Mouse (Mus musculus) embryonic facial prominence, embryonic 12.5 days (tissue): ENCODE data around the gene Pcgf1. TPM values are rescaled to one million over a fixed set of nuclear protein-coding genes. Genes with fewer than 3 reads are reported as not detected.

Experiments
- ATAC-seq: fragments of 200-750 bp; cut with Nextera tagmentation; 2 replicates; pipeline ENCODE4 v1.8.0; 2017; ENCODE audit not compliant: insufficient number of reproducible peaks, insufficient read depth, low FRiP score, low TSS enrichment
- H3K27ac ChIP-seq: fragments of 300-500 bp; sonication (generic); 2 replicates; pipeline ENCODE4 v1.5.1; 2016; ENCODE audit warnings: mild to moderate bottlenecking
- H3K27me3 ChIP-seq: fragments of 300-500 bp; sonication (generic); 2 replicates; pipeline ENCODE4 v1.6.1; 2016; ENCODE audit warnings: mild to moderate bottlenecking, moderate library complexity
- H3K36me3 ChIP-seq: fragments of 300-500 bp; sonication (generic); 2 replicates; pipeline ENCODE4 v1.6.1; 2016; ENCODE audit warnings: mild to moderate bottlenecking
- H3K4me1 ChIP-seq: fragments of 300-500 bp; sonication (generic); 2 replicates; pipeline ENCODE4 v1.6.1; 2016
- H3K4me2 ChIP-seq: fragments of 300-500 bp; sonication (generic); replicated peaks from 2 replicates; pipeline ENCODE4 v1.6.1; 2016; ENCODE audit warnings: mild to moderate bottlenecking, moderate library complexity
- H3K4me3 ChIP-seq: fragments of 300-500 bp; sonication (generic); 2 replicates; pipeline ENCODE4 v1.5.1; 2016; ENCODE audit warnings: mild to moderate bottlenecking
- H3K9ac ChIP-seq: fragments of 300-500 bp; sonication (generic); 2 replicates; pipeline ENCODE4 v1.6.1; 2016; ENCODE audit warnings: mild to moderate bottlenecking, moderate library complexity
- H3K9me3 ChIP-seq: fragments of 300-500 bp; sonication (generic); 2 replicates; pipeline ENCODE4 v1.6.1; 2016; ENCODE audit warnings: mild to moderate bottlenecking, moderate library complexity
- WGBS: fragments of 180-500 bp; shearing (Covaris S2); methylation state at CpG from one replicate; pipeline ENCODE4 v1.1.7; 2016; 5-methylcytosine and 5-hydroxymethylcytosine counted together
- polyA plus RNA-seq: library from polyadenylated mRNA; unstranded; fragments of >200 nt; fragmentation: Nextera tagmentation; extraction: Ambion mirVana; gene quantifications from 2 replicates; pipeline ENCODE4 v1.2.1, GENCODE M21; 2016

The Pcgf1 gene
- polyA plus RNA-seq, 1 experiment from 2014 or later: 41.0 TPM

DNA sequence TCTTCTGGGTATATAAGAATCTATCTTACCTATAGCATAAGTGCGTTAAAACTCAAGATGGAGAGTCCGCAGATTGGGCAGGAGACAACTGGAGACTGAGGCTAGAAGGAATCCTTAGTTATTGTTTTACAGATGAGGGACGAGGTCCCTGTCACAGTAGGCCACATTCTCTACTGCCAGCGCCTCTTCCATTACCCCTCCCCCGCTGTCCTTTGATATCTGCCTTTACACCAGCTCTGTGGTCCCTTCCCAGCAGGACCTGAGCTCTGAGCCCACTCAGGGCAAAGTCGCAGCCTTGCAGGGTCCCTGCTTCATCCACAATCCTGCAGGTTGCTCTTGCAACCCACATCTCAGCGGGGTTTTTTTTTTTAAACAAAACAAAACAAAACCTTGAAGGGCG lies 9.4 kb upstream of the Pcgf1 start:
- Histone ChIP-seq H3K4me1 (0 out of 2 replicates have a peak, but pooled peaks cover 6% of the 10 kb centered on the region), H3K9me3 (no peaks in the 10 kb centered on the region), H3K27ac (no peak overlapping the region), H3K36me3 (no peaks in the 10 kb centered on the region), H3K4me2 (peak overlapping the region; percentile 18; the same call in 1 of the 2 replicates), H3K9ac (no peak overlapping the region), H3K4me3 (no peak overlapping the region), H3K27me3 (peaks cover 98% of the 10 kb centered on the region)
- 2% methylated on average over 8 of the region's 8 CpGs for WGBS
- no peak for ATAC-seq

- peaks cover 98% of the 10 kb centered on the region for H3K27me3 ChIP-seq
- under 1% methylated on average over 80 of the region's 81 CpGs for WGBS
These were observed 8.8 kb upstream of the Pcgf1 start for GRCm38 (mm10) chr6:83068706-83069487.

DNA sequence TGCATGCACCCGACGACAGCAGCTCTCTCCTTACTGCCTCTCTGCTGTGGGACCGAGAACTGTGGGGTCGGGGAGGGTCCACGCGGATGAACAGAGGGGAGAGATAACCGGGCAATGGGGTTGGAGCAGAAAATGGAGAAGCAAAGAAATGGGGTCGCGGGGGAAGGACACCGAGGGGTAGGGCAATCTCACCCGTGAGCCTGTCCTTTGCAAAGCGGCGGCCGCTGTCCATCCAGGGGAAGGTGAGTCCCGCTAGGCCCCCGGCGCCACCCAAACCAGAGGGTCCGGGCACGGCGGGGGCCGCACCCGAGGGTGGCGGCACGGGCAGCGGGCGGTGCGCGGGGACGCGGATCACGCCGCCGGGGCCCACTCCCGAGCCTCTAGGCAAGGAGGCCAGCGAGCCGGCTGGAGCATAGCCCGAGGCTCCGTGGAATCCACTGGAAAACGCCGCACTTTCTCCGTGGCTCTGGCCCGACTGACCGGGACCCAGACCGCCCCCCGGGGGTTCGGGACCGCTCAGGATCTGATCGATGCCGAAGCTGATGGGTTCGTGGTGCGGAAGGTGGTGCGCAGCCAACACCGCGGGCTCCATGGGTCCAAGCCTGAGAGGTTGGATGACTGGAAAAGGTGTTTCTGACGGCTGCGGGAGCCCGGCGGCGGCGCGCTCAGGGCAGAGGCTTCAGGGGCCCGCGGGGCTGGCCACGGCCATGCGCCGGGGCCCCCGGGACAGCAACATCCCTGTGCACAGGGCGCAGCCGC lies 8.0 kb upstream of the Pcgf1 start:
- peak overlapping the region; percentile 30 for H3K4me3 ChIP-seq
- 0 out of 2 replicates have a peak, but pooled peaks cover 6% of the 10 kb centered on the region for H3K4me1 ChIP-seq
- H3K9ac ChIP-seq: no peak overlapping the region
- 0 out of 2 replicates have a peak, but pooled peaks have one; percentile 19 for ATAC-seq
- H3K4me2 ChIP-seq: peak overlapping the region; percentile 51
- 1% methylated on average over 67 of the region's 69 CpGs for WGBS
- no peak overlapping the region for H3K27ac ChIP-seq
- H3K9me3 ChIP-seq: no peaks in the 10 kb centered on the region
- H3K36me3 ChIP-seq: no peaks in the 10 kb centered on the region
- peaks cover 98% of the 10 kb centered on the region for H3K27me3 ChIP-seq

More at GRCm38 (mm10) chr6:83068706-83069487, 8.8 kb upstream of the Pcgf1 start:
- peak overlapping the region; percentile 30 for H3K4me3 ChIP-seq
- no peak overlapping the region for H3K27ac ChIP-seq
- 0 out of 2 replicates have a peak, but pooled peaks cover 6% of the 10 kb centered on the region for H3K4me1 ChIP-seq
- H3K36me3 ChIP-seq: no peaks in the 10 kb centered on the region
- no peak for ATAC-seq
- no peaks in the 10 kb centered on the region for H3K9me3 ChIP-seq
- H3K9ac ChIP-seq: peak overlapping the region; percentile 0; the same call in 1 of the 2 replicates
- H3K4me2 ChIP-seq: peak overlapping the region; percentile 18

GRCm38 (mm10) chr6:83070247-83070310 lies 7.6 kb upstream of the Pcgf1 start, which contains the start of gene Tlx2:
Gene Tlx2, minus strand, starts transcription at chr6:83070293.
- 2% methylated on average over 9 of the region's 10 CpGs for whole genome bisulfite sequencing
- Histone ChIP-seq H3K9ac (0 out of 2 replicates have a peak within 1 kb of the TSS, but pooled peaks have one; percentile 15), H3K9me3 (no peaks in the 10 kb centered on the region), H3K4me2 (peak within 1 kb of the TSS; percentile 51), H3K27me3 (peaks cover 97% of the 10 kb centered on the region), H3K36me3 (no peaks in the 10 kb centered on the region), H3K27ac (no peak within 1 kb of the TSS), H3K4me1 (0 out of 2 replicates have a peak, but pooled peaks cover 6% of the 10 kb centered on the region), H3K4me3 (peak within 1 kb of the TSS; percentile 30)
- ATAC-seq: no peak

GRCm38 (mm10) chr6:83070311-83071219 lies 7.1 kb upstream of the Pcgf1 start:
- Histone ChIP-seq H3K9ac (0 out of 2 replicates have a peak overlapping the region, but pooled peaks have one; percentile 15), H3K9me3 (no peaks in the 10 kb centered on the region), H3K36me3 (no peaks in the 10 kb centered on the region), H3K27me3 (peaks cover 96% of the 10 kb centered on the region), H3K4me1 (0 out of 2 replicates have a peak, but pooled peaks cover 6% of the 10 kb centered on the region), H3K27ac (no peak overlapping the region), H3K4me2 (peak overlapping the region; percentile 51), H3K4me3 (peak overlapping the region; percentile 30)
- WGBS: 2% methylated on average over 55 of the region's 58 CpGs
- ATAC-seq: peak; percentile 36; the same call in 1 of the 2 replicates

DNA sequence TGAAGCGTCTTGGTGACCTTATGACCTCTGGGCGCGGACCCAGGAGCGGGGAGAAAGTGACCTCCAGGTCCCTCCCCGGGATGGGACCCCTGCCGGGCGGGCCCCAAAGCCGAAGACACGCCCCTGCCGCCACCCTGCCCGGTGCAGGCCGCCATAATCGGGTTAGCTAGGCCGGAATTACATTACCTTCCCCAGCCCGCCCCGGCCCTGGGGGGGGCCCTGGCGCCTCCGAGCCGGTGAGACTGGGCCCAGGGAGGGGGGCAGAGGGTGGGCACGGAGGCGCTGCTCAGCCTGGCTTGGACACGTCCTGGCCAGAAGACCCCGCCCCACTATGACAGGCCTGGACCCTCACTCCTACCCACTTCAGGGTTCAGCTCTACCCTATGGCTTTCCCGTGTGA lies 6.4 kb upstream of the Pcgf1 start:
- under 1% methylated on average over 24 of the region's 24 CpGs for WGBS
- no peak overlapping the region for H3K9ac ChIP-seq
- H3K4me3 ChIP-seq: peak overlapping the region; percentile 30
- no peaks in the 10 kb centered on the region for H3K9me3 ChIP-seq
- peak; percentile 55 for ATAC-seq
- no peaks in the 10 kb centered on the region for H3K36me3 ChIP-seq
- peak overlapping the region; percentile 51 for H3K4me2 ChIP-seq
- H3K27ac ChIP-seq: no peak overlapping the region
- H3K4me1 ChIP-seq: 0 out of 2 replicates have a peak, but pooled peaks cover 6% of the 10 kb centered on the region
- peaks cover 93% of the 10 kb centered on the region for H3K27me3 ChIP-seq

- 17% methylated on average over 2 of the region's 2 CpGs for WGBS
- ATAC-seq: no peak
- no peak overlapping the region for H3K9ac ChIP-seq
These were observed 2.7 kb upstream of the Pcgf1 start for GRCm38 (mm10) chr6:83074979-83075378.

DNA sequence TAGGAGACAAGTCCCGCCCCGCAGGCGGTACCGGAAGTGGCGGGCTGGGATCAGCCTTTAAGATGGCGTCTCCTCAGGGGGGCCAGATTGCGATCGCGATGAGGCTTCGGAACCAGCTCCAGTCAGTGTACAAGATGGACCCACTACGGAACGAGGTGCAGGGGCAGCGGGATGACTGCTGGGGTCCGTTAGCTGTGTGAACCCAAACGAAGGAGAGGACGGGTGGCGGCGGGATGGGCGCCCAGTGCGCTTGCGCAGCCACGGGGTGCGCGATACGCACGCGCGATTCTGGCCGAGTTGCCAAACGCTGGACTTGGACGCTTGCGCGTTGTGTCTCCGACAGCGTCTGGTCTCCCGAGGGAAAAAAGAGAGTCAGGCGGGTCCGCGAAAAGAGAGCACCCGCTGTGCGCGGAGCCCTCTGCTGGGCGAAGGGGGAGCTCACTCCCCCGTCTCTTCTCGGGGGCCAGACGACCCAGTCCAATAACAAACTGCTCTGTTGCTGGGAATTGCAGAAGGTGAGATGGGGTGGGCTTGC lies 722 bp downstream of the Pcgf1 start:
- no peaks in the 10 kb centered on the region for H3K9me3 ChIP-seq
- WGBS: under 1% methylated on average over 46 of the region's 46 CpGs
- peaks cover 40% of the 10 kb centered on the region for H3K27me3 ChIP-seq
- peak overlapping the region; percentile 76 for H3K4me3 ChIP-seq
- ATAC-seq: peak; percentile 85
- H3K27ac ChIP-seq: peak overlapping the region; percentile 90
- H3K4me2 ChIP-seq: peak overlapping the region; percentile 92
- peak overlapping the region; percentile 75 for H3K9ac ChIP-seq
- H3K4me1 ChIP-seq: peaks cover 18% of the 10 kb centered on the region
- H3K36me3 ChIP-seq: peaks cover 22% of the 10 kb centered on the region

More at GRCm38 (mm10) chr6:83074979-83075378, 2.7 kb upstream of the Pcgf1 start:
- peaks cover under 1% of the 10 kb centered on the region; the same call in 1 of the 2 replicates for H3K36me3 ChIP-seq
- peaks cover 22% of the 10 kb centered on the region; the same call in 1 of the 2 replicates for H3K4me1 ChIP-seq
- no peak overlapping the region for H3K4me3 ChIP-seq
- H3K4me2 ChIP-seq: no peak overlapping the region
- no peaks in the 10 kb centered on the region for H3K9me3 ChIP-seq
- H3K27ac ChIP-seq: no peak overlapping the region
- peaks cover 58% of the 10 kb centered on the region for H3K27me3 ChIP-seq

DNA sequence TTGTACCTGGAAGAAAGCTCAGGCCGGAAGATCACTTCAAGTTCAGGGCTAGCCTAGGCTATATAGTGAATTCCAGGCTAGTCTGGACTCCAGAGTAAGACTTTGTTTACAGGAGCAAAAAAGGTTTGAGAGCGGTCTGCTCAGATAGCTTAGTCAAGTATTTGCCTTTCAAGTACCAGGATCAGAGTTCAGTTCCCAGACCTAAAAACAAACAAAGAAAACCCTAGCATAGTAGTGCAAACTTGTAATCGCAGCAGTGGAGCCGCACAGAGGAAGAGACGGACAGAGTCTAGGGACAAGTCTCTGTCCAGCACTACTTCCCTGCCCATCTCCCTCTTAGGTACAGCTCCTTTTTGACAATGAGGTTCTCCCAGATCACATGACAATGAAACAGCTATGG lies 2.5 kb downstream of the Pcgf1 start:
- no peak overlapping the region for H3K9ac ChIP-seq
- H3K27me3 ChIP-seq: peaks cover 41% of the 10 kb centered on the region
- H3K4me1 ChIP-seq: peaks cover 31% of the 10 kb centered on the region
- H3K27ac ChIP-seq: no peak overlapping the region
- 92% methylated on average over 5 of the region's 5 CpGs for WGBS
- no peak overlapping the region for H3K4me3 ChIP-seq
- peaks cover 22% of the 10 kb centered on the region for H3K36me3 ChIP-seq
- H3K9me3 ChIP-seq: no peaks in the 10 kb centered on the region
- no peak for ATAC-seq
- H3K4me2 ChIP-seq: no peak overlapping the region

DNA sequence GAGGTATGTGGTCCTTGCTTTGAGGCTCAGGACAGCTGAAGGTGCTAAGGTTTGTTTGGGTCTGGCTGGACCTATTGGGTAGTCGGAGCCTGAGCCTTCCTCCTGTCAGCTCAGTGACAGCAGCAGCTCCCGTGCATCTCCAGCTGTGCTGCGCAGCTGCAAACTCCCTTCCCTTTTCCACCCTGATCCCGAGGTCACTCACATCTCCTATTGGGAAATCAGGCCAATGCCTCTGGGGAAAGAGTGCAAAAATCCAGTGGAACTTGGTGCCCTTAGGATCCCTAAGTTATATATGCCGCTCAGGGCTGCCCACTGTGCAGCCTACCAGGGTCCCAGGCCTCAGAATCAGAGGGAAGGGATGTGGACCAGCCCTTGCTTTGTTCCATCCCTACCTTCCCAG lies 5.8 kb downstream of the Pcgf1 start:
- Histone ChIP-seq H3K27me3 (peaks cover 67% of the 10 kb centered on the region), H3K4me2 (no peak overlapping the region), H3K27ac (no peak overlapping the region), H3K36me3 (peaks cover 22% of the 10 kb centered on the region), H3K4me3 (0 out of 2 replicates have a peak overlapping the region, but pooled peaks have one; percentile 5), H3K9me3 (no peaks in the 10 kb centered on the region), H3K4me1 (peaks cover 43% of the 10 kb centered on the region), H3K9ac (peak overlapping the region; percentile 27; the same call in 1 of the 2 replicates)
- WGBS: 12% methylated on average over 5 of the region's 5 CpGs
- ATAC-seq: no peak

GRCm38 (mm10) chr6:83084477-83084876 lies 6.8 kb downstream of the Pcgf1 start:
- H3K36me3 ChIP-seq: peaks cover 22% of the 10 kb centered on the region
- no peak overlapping the region for H3K4me2 ChIP-seq
- ATAC-seq: no peak
- 4% methylated on average over 6 of the region's 6 CpGs for WGBS
- H3K4me1 ChIP-seq: peaks cover 36% of the 10 kb centered on the region
- no peak overlapping the region for H3K27ac ChIP-seq
- no peaks in the 10 kb centered on the region for H3K9me3 ChIP-seq
- H3K4me3 ChIP-seq: no peak overlapping the region
- H3K9ac ChIP-seq: 0 out of 2 replicates have a peak overlapping the region, but pooled peaks have one; percentile 7
- peaks cover 74% of the 10 kb centered on the region for H3K27me3 ChIP-seq
